Mouse (Mus musculus): ENCODE measurements around the gene Me1. TPM values are rescaled to one million over a fixed set of nuclear protein-coding genes. Genes with fewer than 3 reads are reported as not detected.

Gene Me1
- polyA plus RNA-seq, 1 experiment from 2014 or later, result 18.9 TPM

GRCm38 (mm10) chr9:86668590-86669252 is 27.0 kb downstream of the Me1 start:
- DNase-seq (ENCODE audit: low spot score), result no peak

GRCm38 (mm10) chr9:86667138-86667750 is 28.5 kb downstream of the Me1 start:
- no peaks in the 10 kb centered on the region for H3K36me3 ChIP-seq (replicated peaks; ENCODE audit: control insufficient read depth, insufficient read depth, low read depth, low read length)
- no peak overlapping the region for H3K27ac ChIP-seq (replicated peaks; ENCODE audit: low read depth, low read length)
- H3K9ac ChIP-seq (replicated peaks; ENCODE audit: low read length), result no peak overlapping the region
- no peaks in the 10 kb centered on the region for H3K4me1 ChIP-seq (ENCODE audit: control insufficient read depth, insufficient read depth, low read length)
- ATAC-seq (replicated peaks; ENCODE audit: insufficient number of reproducible peaks, low FRiP score, low TSS enrichment, low read depth) (no peak), DNase-seq (ENCODE audit: low spot score) (no peak)
- no peaks in the 10 kb centered on the region for H3K9me3 ChIP-seq (replicated peaks; ENCODE audit: control insufficient read depth, low read length)
- no peak overlapping the region for H3K4me2 ChIP-seq (ENCODE audit: low read depth, low read length)
- WGBS, result 82% methylated on average over 7 of the region's 7 CpGs
- H3K4me3 ChIP-seq (ENCODE audit: low read depth, low read length), result no peak overlapping the region
- no peaks in the 10 kb centered on the region for H3K27me3 ChIP-seq (ENCODE audit: control insufficient read depth, insufficient read depth, low read length)

More at GRCm38 (mm10) chr9:86668590-86669252, 27.0 kb downstream of the Me1 start:
- no peak overlapping the region for H3K27ac ChIP-seq (replicated peaks; ENCODE audit: low read depth, low read length)
- no peak overlapping the region for H3K4me3 ChIP-seq (ENCODE audit: low read depth, low read length)
- H3K9ac ChIP-seq (replicated peaks; ENCODE audit: low read length), result no peak overlapping the region
- no peaks in the 10 kb centered on the region for H3K4me1 ChIP-seq (ENCODE audit: control insufficient read depth, insufficient read depth, low read length)
- 35% methylated on average over 8 of the region's 8 CpGs for WGBS
- H3K36me3 ChIP-seq (replicated peaks; ENCODE audit: control insufficient read depth, insufficient read depth, low read depth, low read length), result no peaks in the 10 kb centered on the region
- ATAC-seq (replicated peaks; ENCODE audit: insufficient number of reproducible peaks, low FRiP score, low TSS enrichment, low read depth), result 0 out of 2 replicates have a peak, but pooled peaks have one; percentile 23
- H3K27me3 ChIP-seq (ENCODE audit: control insufficient read depth, insufficient read depth, low read length), result no peaks in the 10 kb centered on the region
- no peak overlapping the region for H3K4me2 ChIP-seq (ENCODE audit: low read depth, low read length)
- no peaks in the 10 kb centered on the region for H3K9me3 ChIP-seq (replicated peaks; ENCODE audit: control insufficient read depth, low read length)

GRCm38 (mm10) chr9:86661679-86662078 is 34.1 kb downstream of the Me1 start:
- no peak overlapping the region for H3K4me3 ChIP-seq (ENCODE audit: low read depth, low read length)
- no peak overlapping the region for H3K27ac ChIP-seq (replicated peaks; ENCODE audit: low read depth, low read length)
- H3K36me3 ChIP-seq (replicated peaks; ENCODE audit: control insufficient read depth, insufficient read depth, low read depth, low read length), result no peaks in the 10 kb centered on the region
- H3K4me2 ChIP-seq (ENCODE audit: low read depth, low read length), result no peak overlapping the region
- H3K9ac ChIP-seq (replicated peaks; ENCODE audit: low read length), result no peak overlapping the region
- ATAC-seq (replicated peaks; ENCODE audit: insufficient number of reproducible peaks, low FRiP score, low TSS enrichment, low read depth) (no peak), DNase-seq (ENCODE audit: low spot score) (peak; percentile 25)
- no peaks in the 10 kb centered on the region for H3K27me3 ChIP-seq (ENCODE audit: control insufficient read depth, insufficient read depth, low read length)
- no peaks in the 10 kb centered on the region; the same call in 1 of the 2 replicates for H3K4me1 ChIP-seq (ENCODE audit: control insufficient read depth, insufficient read depth, low read length)
- no peaks in the 10 kb centered on the region for H3K9me3 ChIP-seq (replicated peaks; ENCODE audit: control insufficient read depth, low read length)
- WGBS, result 97% methylated on average over 6 of the region's 6 CpGs

GRCm38 (mm10) chr9:86661266-86661665 is 34.5 kb downstream of the Me1 start:
- DNase-seq (ENCODE audit: low spot score) (no peak), ATAC-seq (replicated peaks; ENCODE audit: insufficient number of reproducible peaks, low FRiP score, low TSS enrichment, low read depth) (no peak)
- Histone ChIP-seq H3K9ac (replicated peaks; ENCODE audit: low read length) (no peak overlapping the region), H3K4me3 (ENCODE audit: low read depth, low read length) (no peak overlapping the region), H3K9me3 (replicated peaks; ENCODE audit: control insufficient read depth, low read length) (no peaks in the 10 kb centered on the region), H3K27me3 (ENCODE audit: control insufficient read depth, insufficient read depth, low read length) (no peaks in the 10 kb centered on the region), H3K4me1 (ENCODE audit: control insufficient read depth, insufficient read depth, low read length) (no peaks in the 10 kb centered on the region; the same call in 1 of the 2 replicates), H3K27ac (replicated peaks; ENCODE audit: low read depth, low read length) (no peak overlapping the region), H3K4me2 (ENCODE audit: low read depth, low read length) (no peak overlapping the region), H3K36me3 (replicated peaks; ENCODE audit: control insufficient read depth, insufficient read depth, low read depth, low read length) (no peaks in the 10 kb centered on the region)
- WGBS, result 86% methylated on average over 3 of the region's 3 CpGs

- ATAC-seq (replicated peaks; ENCODE audit: insufficient number of reproducible peaks, low FRiP score, low TSS enrichment, low read depth), result no peak
- no peak for DNase-seq (ENCODE audit: low spot score)
- no peaks in the 10 kb centered on the region for H3K27me3 ChIP-seq (ENCODE audit: control insufficient read depth, insufficient read depth, low read length)
These were observed 35.4 kb downstream of the Me1 start for GRCm38 (mm10) chr9:86660327-86660726.

GRCm38 (mm10) chr9:86658347-86658746 is 37.4 kb downstream of the Me1 start:
- DNase-seq (ENCODE audit: low spot score), result no peak
- Histone ChIP-seq H3K27me3 (ENCODE audit: control insufficient read depth, insufficient read depth, low read length) (no peaks in the 10 kb centered on the region), H3K4me3 (ENCODE audit: low read depth, low read length) (no peak overlapping the region), H3K4me1 (ENCODE audit: control insufficient read depth, insufficient read depth, low read length) (no peaks in the 10 kb centered on the region; the same call in 1 of the 2 replicates), H3K36me3 (replicated peaks; ENCODE audit: control insufficient read depth, insufficient read depth, low read depth, low read length) (no peaks in the 10 kb centered on the region), H3K9me3 (replicated peaks; ENCODE audit: control insufficient read depth, low read length) (no peaks in the 10 kb centered on the region), H3K27ac (replicated peaks; ENCODE audit: low read depth, low read length) (no peak overlapping the region), H3K9ac (replicated peaks; ENCODE audit: low read length) (no peak overlapping the region), H3K4me2 (ENCODE audit: low read depth, low read length) (no peak overlapping the region)
- WGBS, result 53% methylated on average over 4 of the region's 4 CpGs
- no peak for ATAC-seq (replicated peaks; ENCODE audit: insufficient number of reproducible peaks, low FRiP score, low TSS enrichment, low read depth)

More at GRCm38 (mm10) chr9:86660327-86660726, 35.4 kb downstream of the Me1 start:
- H3K4me1 ChIP-seq (ENCODE audit: control insufficient read depth, insufficient read depth, low read length), result no peaks in the 10 kb centered on the region; the same call in 1 of the 2 replicates
- no peak overlapping the region for H3K4me2 ChIP-seq (ENCODE audit: low read depth, low read length)
- H3K9ac ChIP-seq (replicated peaks; ENCODE audit: low read length), result no peak overlapping the region
- no peak overlapping the region for H3K4me3 ChIP-seq (ENCODE audit: low read depth, low read length)
- no peaks in the 10 kb centered on the region for H3K9me3 ChIP-seq (replicated peaks; ENCODE audit: control insufficient read depth, low read length)
- no peak overlapping the region for H3K27ac ChIP-seq (replicated peaks; ENCODE audit: low read depth, low read length)
- WGBS, result 91% methylated on average over 2 of the region's 2 CpGs
- no peaks in the 10 kb centered on the region for H3K36me3 ChIP-seq (replicated peaks; ENCODE audit: control insufficient read depth, insufficient read depth, low read depth, low read length)

- DNase-seq (ENCODE audit: low spot score) (no peak), ATAC-seq (replicated peaks; ENCODE audit: insufficient number of reproducible peaks, low FRiP score, low TSS enrichment, low read depth) (no peak)
- 74% methylated on average over 1 of the region's 1 CpGs for WGBS
- Histone ChIP-seq H3K4me3 (ENCODE audit: low read depth, low read length) (no peak overlapping the region), H3K4me2 (ENCODE audit: low read depth, low read length) (no peak overlapping the region), H3K4me1 (ENCODE audit: control insufficient read depth, insufficient read depth, low read length) (no peaks in the 10 kb centered on the region), H3K9ac (replicated peaks; ENCODE audit: low read length) (no peak overlapping the region), H3K36me3 (replicated peaks; ENCODE audit: control insufficient read depth, insufficient read depth, low read depth, low read length) (no peaks in the 10 kb centered on the region), H3K9me3 (replicated peaks; ENCODE audit: control insufficient read depth, low read length) (no peaks in the 10 kb centered on the region), H3K27ac (replicated peaks; ENCODE audit: low read depth, low read length) (no peak overlapping the region), H3K27me3 (ENCODE audit: control insufficient read depth, insufficient read depth, low read length) (no peaks in the 10 kb centered on the region)
These were observed 43.6 kb downstream of the Me1 start for GRCm38 (mm10) chr9:86652194-86652593.

- ATAC-seq (replicated peaks; ENCODE audit: insufficient number of reproducible peaks, low FRiP score, low TSS enrichment, low read depth) (no peak), DNase-seq (ENCODE audit: low spot score) (no peak)
- Histone ChIP-seq H3K4me2 (ENCODE audit: low read depth, low read length) (no peak overlapping the region), H3K9me3 (replicated peaks; ENCODE audit: control insufficient read depth, low read length) (no peaks in the 10 kb centered on the region), H3K4me1 (ENCODE audit: control insufficient read depth, insufficient read depth, low read length) (no peaks in the 10 kb centered on the region), H3K27me3 (ENCODE audit: control insufficient read depth, insufficient read depth, low read length) (no peaks in the 10 kb centered on the region), H3K27ac (replicated peaks; ENCODE audit: low read depth, low read length) (no peak overlapping the region), H3K9ac (replicated peaks; ENCODE audit: low read length) (no peak overlapping the region), H3K4me3 (ENCODE audit: low read depth, low read length) (no peak overlapping the region), H3K36me3 (replicated peaks; ENCODE audit: control insufficient read depth, insufficient read depth, low read depth, low read length) (no peaks in the 10 kb centered on the region)
- 63% methylated on average over 3 of the region's 3 CpGs for WGBS
These were observed 44.5 kb downstream of the Me1 start for GRCm38 (mm10) chr9:86651254-86651653.
